Mouse (Mus musculus) liver, embryonic 14.5 days (tissue): ENCODE measurements around the gene Cdkl4. TPM values are rescaled to one million over a fixed set of nuclear protein-coding genes. Genes with fewer than 3 reads are reported as not detected.
"Not testable (repeated sequence)": the region's sequence is repeated elsewhere in the genome, so short reads cannot be mapped to it uniquely, and the experiment has no call there.

Experiments
- ATAC-seq: fragments of 200-750 bp; cut with Nextera tagmentation; 2 replicates; pipeline ENCODE4 v1.8.0; 2017; ENCODE audit warnings: moderate number of reproducible peaks, mild to moderate bottlenecking, moderate library complexity; ENCODE audit not compliant: insufficient read depth
- DNase-seq, 3 experiments: peaks; one replicate each; pipeline ENCODE4 v3.0.0-alpha.2; 2012 to 2013; ENCODE audit warnings: low read depth in 3 of 3, low spot score in 3 of 3
- H3K27ac ChIP-seq: fragments of 300-500 bp; sonication (generic); 2 replicates; pipeline ENCODE4 v1.5.1; 2014; ENCODE audit warnings: moderate library complexity, mild to moderate bottlenecking, control low read depth, inconsistent platforms
- H3K27me3 ChIP-seq: fragments of 300-500 bp; sonication (generic); 2 replicates; pipeline ENCODE4 v1.6.1; 2014; ENCODE audit warnings: mild to moderate bottlenecking, low read length, moderate library complexity; ENCODE audit not compliant: control insufficient read depth, insufficient read depth
- H3K36me3 ChIP-seq: fragments of 300-500 bp; sonication (generic); replicated peaks from 2 replicates; pipeline ENCODE4 v1.6.1; 2014; ENCODE audit warnings: low read depth; ENCODE audit not compliant: control insufficient read depth, insufficient read depth
- H3K4me1 ChIP-seq, 2 experiments: fragments of 200-500 bp in 1 of 2; fragments of 300-500 bp in 1 of 2; sonication (generic) in 1 of 2; replicated peaks; 2 replicates each; pipeline ENCODE4 v1.6.1; 2012 to 2014; ENCODE audit warnings: antibody characterized with exemption in 1 of 2, inconsistent platforms in 1 of 2, low read length in 1 of 2; ENCODE audit not compliant: control insufficient read depth in 2 of 2, insufficient read depth in 2 of 2
- H3K4me2 ChIP-seq: fragments of 300-500 bp; sonication (generic); 2 replicates; pipeline ENCODE4 v1.6.1; 2014; ENCODE audit warnings: low read depth, mild to moderate bottlenecking, control low read depth, moderate library complexity
- H3K4me3 ChIP-seq, 2 experiments: fragments of 200-500 bp in 1 of 2; fragments of 300-500 bp in 1 of 2; sonication (generic) in 1 of 2; 2 replicates each; pipeline ENCODE4 v1.5.1; 2012 to 2014; ENCODE audit warnings: low read depth in 2 of 2, low read length in 2 of 2, mild to moderate bottlenecking in 2 of 2, control low read depth in 1 of 2, inconsistent platforms in 1 of 2, moderate library complexity in 1 of 2; ENCODE audit not compliant: insufficient read depth in 1 of 2
- H3K9ac ChIP-seq: fragments of 300-500 bp; sonication (generic); replicated peaks from 2 replicates; pipeline ENCODE4 v1.6.1; 2014; ENCODE audit warnings: mild to moderate bottlenecking, control low read depth, moderate library complexity
- H3K9me3 ChIP-seq: fragments of 300-500 bp; sonication (generic); 2 replicates; pipeline ENCODE4 v1.6.1; 2016; ENCODE audit warnings: low read length, mixed read lengths; ENCODE audit not compliant: control insufficient read depth
- CTCF ChIP-seq: IDR thresholded peaks from 2 replicates; pipeline ENCODE4 v1.5.1; 2016; ENCODE audit warnings: antibody characterized with exemption, low read depth, control low read depth
- EP300 ChIP-seq: IDR thresholded peaks from 2 replicates; pipeline ENCODE4 v1.6.1; 2016; ENCODE audit warnings: antibody characterized with exemption, low read depth
- WGBS: fragments of 180-500 bp; shearing (Covaris S2); extraction: QIAGEN DNeasy Blood & Tissue Kit; methylation state at CpG from one replicate; pipeline ENCODE4 v1.1.7; 2014; ENCODE audit not compliant: insufficient replicate concordance; 5-methylcytosine and 5-hydroxymethylcytosine counted together
- polyA plus RNA-seq, 2 experiments: library from polyadenylated mRNA; depleted of rRNA in 1 of 2; stranded (reverse) in 1 of 2; unstranded in 1 of 2; fragments of >200 nt; fragmentation: Nextera tagmentation in 1 of 2; extraction: Ambion mirVana in 1 of 2; gene quantifications; 2 replicates each; pipeline versions ENCODE4 v1.2.1 to v1.2.3; 2012 to 2014

Cdkl4 gene
- polyA plus RNA-seq, 2 experiments, result 0.09 to 0.13 TPM

- Histone ChIP-seq H3K4me1 (no peaks in the 10 kb centered on the region), H3K9me3 (no peaks in the 10 kb centered on the region), H3K4me3 (no peak overlapping the region), H3K36me3 (no peaks in the 10 kb centered on the region), H3K27ac (no peak overlapping the region), H3K27me3 (no peaks in the 10 kb centered on the region), H3K4me2 (no peak overlapping the region), H3K9ac (no peak overlapping the region)
- ATAC-seq, result no peak
- WGBS, result 52% methylated on average over 2 of the region's 2 CpGs
- no peak for DNase-seq
- TF ChIP-seq EP300 (no peak), CTCF (no peak)
Observed at GRCm38 (mm10) chr17:80568441-80568840, 9.2 kb downstream of the Cdkl4 start.

- no peak for ATAC-seq
Observed at GRCm38 (mm10) chr17:80564611-80564924, 13.0 kb downstream of the Cdkl4 start.

GRCm38 (mm10) chr17:80563762-80564610 lies 13.6 kb downstream of the Cdkl4 start:
- WGBS, result 69% methylated on average over 27 of the region's 27 CpGs
- DNase-seq, ATAC-seq, H3K27me3 ChIP-seq, H3K4me1 ChIP-seq, H3K9me3 ChIP-seq, H3K36me3 ChIP-seq, H3K27ac ChIP-seq, H3K9ac ChIP-seq: not testable (repeated sequence)
- H3K4me3 ChIP-seq, result peak overlapping the region; percentile 12 to 30; a peak in 2 of 4 replicates
- H3K4me2 ChIP-seq, result 0 out of 2 replicates have a peak overlapping the region, but pooled peaks have one; percentile 4

More at GRCm38 (mm10) chr17:80564611-80564924, 13.0 kb downstream of the Cdkl4 start:
- TF ChIP-seq CTCF, result peak; percentile 57
- no peak for TF ChIP-seq EP300
- no peaks in the 10 kb centered on the region for H3K9me3 ChIP-seq
- no peak overlapping the region for H3K27ac ChIP-seq
- H3K36me3 ChIP-seq, result no peaks in the 10 kb centered on the region
- DNase-seq, result peak in 2 of 3 experiments; percentile 29 to 46
- WGBS, result 15% methylated on average over 3 of the region's 3 CpGs
- peak overlapping the region in 1 of 2 experiments; percentile 12; a peak in 1 of 4 replicates for H3K4me3 ChIP-seq
- no peak overlapping the region for H3K9ac ChIP-seq
- no peaks in the 10 kb centered on the region for H3K4me1 ChIP-seq
- H3K4me2 ChIP-seq, result 0 out of 2 replicates have a peak overlapping the region, but pooled peaks have one; percentile 4
- no peaks in the 10 kb centered on the region for H3K27me3 ChIP-seq

DNA sequence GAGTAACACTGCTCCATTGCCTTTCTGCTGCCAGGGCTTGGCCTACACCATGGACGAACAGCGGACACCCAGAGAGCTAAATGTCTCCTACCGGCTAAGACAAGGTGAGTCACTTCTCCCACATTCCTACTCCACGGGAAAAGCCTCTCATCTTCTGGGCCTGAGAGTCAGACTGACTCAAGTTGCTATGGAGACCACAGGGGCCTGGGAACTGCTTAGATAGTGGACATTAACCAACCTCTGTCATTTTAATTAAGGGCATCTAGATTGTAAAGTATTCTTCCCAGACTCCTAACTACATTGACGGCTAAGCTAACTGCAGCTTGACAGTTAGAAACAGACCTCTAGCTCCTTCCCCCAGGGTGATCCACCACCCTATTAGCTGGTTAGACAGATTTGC lies 14.8 kb downstream of the Cdkl4 start:
- Histone ChIP-seq H3K4me1 (no peaks in the 10 kb centered on the region; a peak in 1 of 4 replicates), H3K27me3 (no peaks in the 10 kb centered on the region), H3K4me3 (no peak overlapping the region), H3K9ac (no peak overlapping the region), H3K4me2 (no peak overlapping the region), H3K9me3 (no peaks in the 10 kb centered on the region), H3K36me3 (no peaks in the 10 kb centered on the region), H3K27ac (no peak overlapping the region)
- WGBS, result 68% methylated on average over 5 of the region's 5 CpGs
- TF ChIP-seq EP300 (no peak), CTCF (no peak)
- DNase-seq (no peak), ATAC-seq (no peak)

DNA sequence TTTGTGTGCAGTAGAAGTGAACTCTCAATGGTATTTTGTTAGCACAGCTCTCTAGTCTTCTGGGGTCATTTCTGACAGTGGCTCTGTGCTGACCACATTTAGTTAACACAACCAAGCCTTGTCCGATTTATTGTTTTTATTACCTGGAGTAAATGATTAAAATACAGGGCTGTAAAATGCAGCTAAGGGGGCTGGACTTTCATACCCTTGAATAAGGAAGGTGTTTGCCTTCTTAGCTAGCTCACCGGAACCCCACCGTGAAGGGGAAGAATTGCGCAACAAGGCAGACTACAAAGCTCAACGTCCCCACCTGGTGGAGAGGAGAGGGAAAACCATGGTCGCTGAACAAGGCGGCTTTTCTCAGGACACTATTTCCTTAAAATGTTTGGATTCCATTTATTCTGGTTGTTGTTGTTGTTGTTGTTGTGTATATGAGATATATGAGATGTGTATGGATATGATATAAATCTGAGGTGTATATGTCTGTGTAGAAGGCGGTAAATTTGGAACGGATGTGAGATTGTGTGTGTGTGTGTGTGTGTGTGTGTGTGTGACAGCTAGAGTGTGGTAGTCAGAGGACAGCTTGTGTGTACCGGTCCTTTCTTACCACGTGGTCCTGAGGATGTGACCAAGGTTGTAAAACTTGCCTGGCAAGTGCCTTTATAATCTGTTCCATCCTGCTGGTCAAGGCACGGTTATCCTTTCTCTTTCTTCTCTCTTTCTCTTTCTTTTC lies 16.8 kb downstream of the Cdkl4 start:
- DNase-seq (peak; percentile 48 to 54 (median 48)), ATAC-seq (peak; percentile 31; the same call in 1 of the 2 replicates)
- 20% methylated on average over 12 of the region's 12 CpGs for WGBS
- H3K9ac ChIP-seq, result no peak overlapping the region
- no peaks in the 10 kb centered on the region; a peak in 1 of 4 replicates for H3K4me1 ChIP-seq
- H3K36me3 ChIP-seq, result no peaks in the 10 kb centered on the region
- no peaks in the 10 kb centered on the region for H3K9me3 ChIP-seq
- H3K4me2 ChIP-seq, result peak overlapping the region; percentile 39
- no peaks in the 10 kb centered on the region for H3K27me3 ChIP-seq
- H3K27ac ChIP-seq, result no peak overlapping the region
- peak; percentile 88 for TF ChIP-seq CTCF
- TF ChIP-seq EP300, result no peak
- H3K4me3 ChIP-seq, result no peak overlapping the region
